Comparison of ENCODE assay signal across 28 mouse cellular contexts in the genomic region with DNA sequence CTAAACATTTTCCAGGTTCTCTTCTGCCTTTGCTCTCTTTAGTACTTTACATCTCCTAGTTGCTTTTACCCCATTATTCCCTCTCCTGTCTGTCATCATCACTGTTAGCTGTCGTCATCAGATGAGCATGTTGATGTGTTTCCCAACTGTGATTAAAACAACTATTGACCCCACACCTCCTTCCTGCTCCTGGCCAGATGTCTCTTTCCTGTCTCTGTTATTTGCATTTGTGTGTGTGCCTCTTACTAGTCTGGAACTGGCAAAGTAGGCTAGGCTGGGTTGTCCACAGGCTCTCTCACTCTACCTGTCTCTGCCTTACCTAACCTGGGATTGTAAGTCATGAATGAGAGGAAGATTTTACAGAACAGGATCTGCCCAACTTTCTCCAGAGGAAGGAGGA. TPM values are rescaled to one million over a fixed set of nuclear protein-coding genes. Genes with fewer than 3 reads are reported as not detected.
A peak's percentile ranks its signal among the peaks of the same experiment; 100 is the strongest.
DNase-seq lines count a peak whose midpoint lies in the region; ATAC-seq and TF ChIP-seq lines count a peak whose summit lies in the region.
"Had no signal": no experiment of that assay in that cellular context is flagged by ENCODE, and none has a peak within 500 bp of the region (broad histone marks: within the 10 kb centered on the region; RNA-seq: fewer than 3 reads in every experiment).

No protein-coding gene starts in this region.

- 45% methylated on average over 1 of the region's 1 CpGs for WGBS in limb, embryonic 14.5 days
- 47% methylated on average over 1 of the region's 1 CpGs for WGBS in limb, embryonic 10.5 days

- no peak for TF ChIP-seq CTCF in cortical plate, adult 2 months (IDR thresholded peaks at IDR 0.05; ENCODE audit: extremely low read depth, insufficient read depth, low read length)

- H3K36me3 ChIP-seq in limb, embryonic 14.5 days (ENCODE audit: control insufficient read depth, insufficient read depth, low read length) = no peaks in the 10 kb centered on the region
- H3K36me3 ChIP-seq in limb, embryonic 10.5 days = no peaks in the 10 kb centered on the region
- H3K36me3 ChIP-seq: embryonic facial prominence, embryonic 10.5 days; embryonic facial prominence, embryonic 15.5 days; heart, embryonic 13.5 days; hindbrain, embryonic 10.5 days; limb, embryonic 12.5 days; lung, embryonic 15.5 days; stomach, embryonic 15.5 days had no signal

- no peaks in the 10 kb centered on the region for H3K9me3 ChIP-seq in limb, embryonic 14.5 days (ENCODE audit: control insufficient read depth, low read length)
- H3K9me3 ChIP-seq in limb, embryonic 10.5 days (replicated peaks) = no peaks in the 10 kb centered on the region
- H3K9me3 ChIP-seq: embryonic facial prominence, embryonic 10.5 days; embryonic facial prominence, embryonic 15.5 days; heart, embryonic 13.5 days; hindbrain, embryonic 10.5 days; limb, embryonic 12.5 days; lung, embryonic 15.5 days; stomach, embryonic 15.5 days had no signal

- ATAC-seq in limb, embryonic 14.5 days (ENCODE audit: low FRiP score, low read depth) = peak; percentile 66
- ATAC-seq: intestine, postnatal 0 days had no signal

- no peak for TF ChIP-seq POLR2A in limb, embryonic 14.5 days (IDR thresholded peaks at IDR 0.05; ENCODE audit: borderline replicate concordance, extremely low read depth, insufficient read depth, insufficient read length)
- TF ChIP-seq POLR2A in cortical plate, adult 2 months (IDR thresholded peaks at IDR 0.05; ENCODE audit: extremely low read depth, insufficient read depth, low read length) = no peak

- no peaks in the 10 kb centered on the region for H3K4me1 ChIP-seq in limb, embryonic 14.5 days (ENCODE audit: control insufficient read depth, insufficient read depth, low read length)
- H3K4me1 ChIP-seq in limb, embryonic 10.5 days = no peaks in the 10 kb centered on the region
- no peaks in the 10 kb centered on the region for H3K4me1 ChIP-seq in cortical plate, adult 2 months (ENCODE audit: control insufficient read depth, insufficient read depth, low read length)
- H3K4me1 ChIP-seq: embryonic facial prominence, embryonic 10.5 days; embryonic facial prominence, embryonic 15.5 days; heart, embryonic 13.5 days; hindbrain, embryonic 10.5 days; limb, embryonic 12.5 days; lung, embryonic 15.5 days; stomach, embryonic 15.5 days had no signal

- DNase-seq in heart, adult 11 months = peak; percentile 84
- DNase-seq in heart, postnatal 4 days = no peak
- no peak for DNase-seq in limb, embryonic 14.5 days (ENCODE audit: low spot score)
- DNase-seq in limb, embryonic 10.5 days (ENCODE audit: low spot score) = no peak
- peak; percentile 1 for DNase-seq in mesoderm, embryonic 11.5 days (ENCODE audit: low read depth, low spot score)
- DNase-seq: adrenal gland, postnatal 25 days; B cell, adult 2 months; cerebellum, adult 18-20 months; cerebellum, postnatal 14 days; gastrocnemius, postnatal 25 days; kidney, adult 9 months; kidney, postnatal 10 days had no signal

- no peak overlapping the region for H3K4me3 ChIP-seq in limb, embryonic 14.5 days (replicated peaks; ENCODE audit: low read length)
- H3K4me3 ChIP-seq in limb, embryonic 10.5 days = no peak overlapping the region
- no peak overlapping the region for H3K4me3 ChIP-seq in cortical plate, adult 2 months (ENCODE audit: insufficient read depth, low read length)
- H3K4me3 ChIP-seq: embryonic facial prominence, embryonic 10.5 days; embryonic facial prominence, embryonic 15.5 days; heart, embryonic 13.5 days; hindbrain, embryonic 10.5 days; limb, embryonic 12.5 days; lung, embryonic 15.5 days; stomach, embryonic 15.5 days had no signal

- H3K9ac ChIP-seq in limb, embryonic 14.5 days (ENCODE audit: low read depth, low read length, severe bottlenecking) = no peak overlapping the region
- H3K9ac ChIP-seq: embryonic facial prominence, embryonic 15.5 days; heart, embryonic 13.5 days; limb, embryonic 12.5 days; lung, embryonic 15.5 days; stomach, embryonic 15.5 days had no signal

- H3K27ac ChIP-seq in limb, embryonic 14.5 days (replicated peaks; ENCODE audit: low read depth, low read length) = 0 out of 2 replicates have a peak overlapping the region, but pooled peaks have one; percentile 14
- H3K27ac ChIP-seq in limb, embryonic 10.5 days = no peak overlapping the region
- peak overlapping the region; percentile 13; the same call in 1 of the 2 replicates for H3K27ac ChIP-seq in cortical plate, adult 2 months (ENCODE audit: insufficient read depth, low read length)
- H3K27ac ChIP-seq: embryonic facial prominence, embryonic 10.5 days; embryonic facial prominence, embryonic 15.5 days; heart, embryonic 13.5 days; hindbrain, embryonic 10.5 days; limb, embryonic 12.5 days; lung, embryonic 15.5 days; stomach, embryonic 15.5 days had no signal

- H3K4me2 ChIP-seq in limb, embryonic 14.5 days (replicated peaks; ENCODE audit: low read depth, low read length, severe bottlenecking) = no peak overlapping the region
- H3K4me2 ChIP-seq: embryonic facial prominence, embryonic 15.5 days; heart, embryonic 13.5 days; limb, embryonic 12.5 days; liver, embryonic 11.5 days; lung, embryonic 15.5 days; stomach, embryonic 15.5 days had no signal

- no peaks in the 10 kb centered on the region for H3K27me3 ChIP-seq in limb, embryonic 14.5 days (ENCODE audit: control insufficient read depth, insufficient read depth, low read length)
- H3K27me3 ChIP-seq in limb, embryonic 10.5 days (ENCODE audit: low read depth, poor library complexity, severe bottlenecking) = no peaks in the 10 kb centered on the region
- H3K27me3 ChIP-seq: embryonic facial prominence, embryonic 15.5 days; heart, embryonic 13.5 days; limb, embryonic 12.5 days; lung, embryonic 15.5 days; stomach, embryonic 15.5 days had no signal

RNA-seq across cellular contexts. Expression of gene Rgs13, which starts 24.6 kb away (rescaled TPM):
- not detected for total RNA-seq in heart, postnatal 4 days (2021)
- polyA plus RNA-seq in limb, embryonic 14.5 days (2012; rRNA removed) = 0.19 and 0.23 TPM in 2 replicates
- 0.47 and 0.67 TPM in 2 replicates for polyA plus RNA-seq in limb, embryonic 14.5 days (2014; fragmentation: Nextera tagmentation; extraction: Ambion mirVana)
- polyA plus RNA-seq in limb, embryonic 10.5 days (2016; fragmentation: Nextera tagmentation; extraction: Ambion mirVana) = not detected in 2 replicates
- polyA plus RNA-seq in cortical plate, adult 2 months (2012; rRNA removed) = 0.15 and 0.19 TPM in 2 replicates
- total RNA-seq: adrenal gland, adult 18-20 months; adrenal gland, postnatal 25 days; gastrocnemius, adult 18-20 months; heart, adult 18-20 months; heart, postnatal 10 days; megakaryocyte, adult 5-6 weeks had no signal
- polyA plus RNA-seq: heart, embryonic 13.5 days; limb, embryonic 12.5 days; liver, embryonic 11.5 days; liver, embryonic 16.5 days had no signal

Comparison
In these comparisons a context has a peak if more than half of its experiments do, and no peak if none do; other contexts are left out.
1. DNase-seq: peak in heart, adult 11 months (single experiment) and mesoderm, embryonic 11.5 days (single experiment); none in heart, postnatal 4 days (single experiment), limb, embryonic 14.5 days (single experiment) and limb, embryonic 10.5 days (single experiment).